Mouse (Mus musculus): Measurements from ENCODE around the gene Paqr6.

Paqr6 gene

DNA sequence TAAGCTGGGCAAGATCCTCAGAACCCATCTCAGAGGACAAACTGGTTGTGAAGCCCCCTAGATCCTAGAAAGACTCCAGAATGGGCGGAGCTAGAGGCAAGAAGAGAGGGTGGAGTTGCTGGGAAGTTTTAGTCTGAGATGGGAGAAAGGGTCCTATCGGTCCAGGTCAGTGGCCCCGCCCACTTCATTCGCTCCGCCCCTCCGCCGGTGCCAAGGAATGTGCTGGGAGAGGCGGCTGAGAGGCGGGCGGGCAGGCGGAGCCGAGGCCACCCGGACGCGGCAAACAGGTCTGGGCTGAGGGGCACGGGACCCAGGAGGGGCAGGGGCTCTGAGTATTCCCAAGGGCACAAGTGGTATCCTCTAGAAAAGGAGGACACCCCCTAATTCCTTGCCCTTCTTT, at the start of gene Paqr6:
Gene Paqr6 (plus strand): TSS at position 248 of the 400 bp plus-strand sequence.
- DNase-seq (ENCODE audit: low read depth): peak; percentile 62

DNA sequence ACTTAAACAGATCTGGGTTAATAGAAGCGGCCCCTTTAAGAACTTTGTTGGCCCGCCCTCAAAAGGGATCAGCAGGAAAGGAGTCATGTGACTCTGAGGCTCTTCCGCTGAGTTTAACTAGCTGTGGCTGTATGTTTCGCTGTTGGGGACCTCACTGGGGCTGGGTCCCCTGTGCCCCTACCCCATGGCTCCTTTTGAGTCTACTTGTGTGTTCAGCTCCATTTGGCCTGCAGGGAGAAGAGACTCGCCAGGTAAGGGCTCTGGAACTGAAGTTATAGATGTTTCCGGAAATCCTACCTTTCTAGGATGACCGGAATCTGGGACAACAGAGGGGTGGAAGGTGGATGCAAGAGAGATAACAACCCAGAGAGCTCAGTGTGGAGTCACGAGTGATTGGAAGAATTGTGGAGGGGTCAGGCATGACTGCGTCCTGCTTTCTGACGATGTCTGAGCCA, 39.4 kb upstream of the Paqr6 start, which contains the start of gene Glmp:
Gene Glmp (plus strand): TSS at position 73 of the 455 bp plus-strand sequence.
- peak; percentile 63 for DNase-seq (ENCODE audit: low read depth)

DNA sequence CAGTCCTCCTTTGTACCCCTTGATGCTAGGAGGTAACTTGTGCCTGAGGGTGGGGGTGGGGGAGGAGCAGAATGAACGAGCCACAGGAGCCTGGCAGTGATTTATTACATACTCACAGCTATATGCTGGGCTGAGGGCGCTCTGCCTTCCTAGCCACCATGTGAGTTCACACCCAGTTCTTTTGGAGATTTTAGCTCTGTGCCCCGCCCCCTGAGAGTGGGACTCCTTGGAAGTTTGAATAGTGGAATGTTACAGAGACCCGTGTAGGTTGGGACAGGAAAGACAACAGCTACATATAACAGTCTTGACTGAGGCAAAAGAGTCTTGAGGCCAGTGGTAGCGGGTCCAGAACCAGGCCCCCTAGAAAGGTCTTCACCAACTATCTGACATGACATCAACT, 35.4 kb upstream of the Paqr6 start:
- no peak for DNase-seq (ENCODE audit: low read depth)

DNA sequence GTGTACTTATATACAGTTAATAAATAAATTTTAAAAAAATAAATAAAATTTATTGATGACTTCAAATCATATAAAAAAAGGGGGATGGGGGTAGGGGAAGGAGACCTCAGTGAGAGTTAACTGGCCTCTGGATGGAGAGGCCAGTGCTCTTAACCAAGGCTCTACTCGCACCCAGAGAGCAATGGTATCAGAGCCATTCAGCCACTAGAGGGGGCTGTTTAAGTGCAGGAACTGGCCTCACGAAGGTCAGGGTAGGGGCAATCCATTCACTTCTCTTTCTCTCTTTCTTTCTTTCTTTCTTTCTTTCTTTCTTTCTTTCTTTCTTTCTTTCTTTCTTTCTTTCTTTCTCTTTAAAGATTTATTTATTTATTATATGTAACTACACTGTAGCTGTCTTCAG, 33.1 kb upstream of the Paqr6 start:
- peak; percentile 70 for DNase-seq (ENCODE audit: low read depth)

DNA sequence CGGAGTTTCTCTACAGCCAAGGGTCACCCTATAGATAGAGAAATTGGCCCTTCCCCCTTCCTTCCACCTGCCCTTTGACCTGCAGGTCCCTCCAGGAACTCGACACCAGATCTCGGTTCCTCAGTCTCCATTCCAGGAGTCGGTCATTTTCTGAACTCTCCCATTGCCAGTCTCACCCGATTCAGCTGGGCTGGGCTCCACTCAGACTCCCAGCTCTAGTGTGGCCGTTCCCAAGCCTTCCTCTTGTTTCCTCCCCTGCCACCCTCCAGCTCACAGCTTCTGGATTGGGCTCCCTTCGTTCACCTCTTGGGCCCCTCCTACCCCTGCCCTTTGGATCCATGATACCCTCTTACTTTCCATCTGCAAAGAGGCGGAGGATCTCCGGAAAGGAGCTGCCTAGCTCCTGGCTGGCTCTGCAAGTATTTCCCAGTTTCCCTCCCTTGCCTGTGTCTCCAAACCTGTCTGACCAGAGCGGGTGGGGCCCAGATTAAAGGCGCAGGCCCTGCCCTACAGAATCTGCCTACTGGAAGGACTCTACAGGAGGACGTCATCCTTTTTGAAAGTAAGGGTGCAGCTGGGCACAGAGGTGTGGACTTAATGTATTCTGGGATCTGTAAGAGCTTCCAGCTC, 30.2 kb upstream of the Paqr6 start:
- no peak for DNase-seq (ENCODE audit: low read depth)

DNA sequence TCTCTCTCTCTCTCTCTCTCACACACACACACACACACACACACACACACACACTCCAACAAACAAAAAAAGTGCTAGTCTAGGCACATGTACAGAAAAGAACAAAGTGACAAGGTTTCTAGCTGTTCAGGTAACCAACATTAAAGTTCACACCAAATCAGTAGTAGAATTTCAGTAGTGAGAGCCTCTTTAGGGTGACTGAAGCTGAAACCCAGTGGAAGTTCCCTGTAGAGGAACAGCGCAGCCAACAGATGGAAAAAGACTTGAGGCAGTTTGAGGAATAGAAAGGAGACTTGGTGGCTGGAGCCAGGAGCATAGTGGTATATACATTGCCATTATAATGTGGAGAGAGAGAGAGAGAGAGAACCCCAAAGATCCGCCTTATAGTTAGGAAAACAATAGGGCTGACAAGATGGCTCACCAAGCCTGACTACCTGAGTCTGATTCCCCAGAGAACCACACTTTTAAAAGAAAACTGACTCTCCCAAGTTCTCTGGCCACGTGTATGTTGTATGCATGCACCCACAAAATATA, 29.4 kb upstream of the Paqr6 start:
- DNase-seq (ENCODE audit: low read depth): no peak

DNA sequence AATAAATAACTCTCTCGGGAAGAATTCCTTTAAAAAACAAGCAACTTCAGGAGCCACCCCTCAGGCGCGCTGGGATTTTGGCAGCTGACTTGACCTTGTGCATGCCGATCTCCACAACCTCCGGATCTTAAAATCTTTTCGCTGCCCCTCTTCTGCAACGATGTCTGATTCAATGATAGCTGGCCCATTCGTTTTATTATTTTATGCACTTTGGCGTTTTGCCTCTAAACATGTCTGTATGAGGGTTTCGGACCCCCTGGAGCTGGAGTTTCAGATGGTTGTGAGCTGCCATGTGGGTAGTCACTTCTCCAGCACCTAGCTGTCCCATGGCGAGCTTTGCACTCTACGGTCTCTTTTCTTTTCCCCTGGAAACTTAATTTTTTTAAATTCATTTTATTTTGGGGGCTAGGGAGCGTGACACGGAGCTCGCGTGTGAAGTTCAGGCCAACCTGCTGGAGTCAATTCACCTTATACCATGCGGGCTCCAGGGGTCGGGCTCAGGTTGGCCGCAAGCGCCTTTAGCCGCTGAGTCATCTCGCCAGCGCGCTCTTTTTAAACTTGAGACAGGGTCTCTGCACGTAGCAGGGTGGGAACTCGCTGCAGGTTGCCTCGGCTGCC, 28.8 kb upstream of the Paqr6 start:
- DNase-seq (ENCODE audit: low read depth): peak; percentile 50

DNA sequence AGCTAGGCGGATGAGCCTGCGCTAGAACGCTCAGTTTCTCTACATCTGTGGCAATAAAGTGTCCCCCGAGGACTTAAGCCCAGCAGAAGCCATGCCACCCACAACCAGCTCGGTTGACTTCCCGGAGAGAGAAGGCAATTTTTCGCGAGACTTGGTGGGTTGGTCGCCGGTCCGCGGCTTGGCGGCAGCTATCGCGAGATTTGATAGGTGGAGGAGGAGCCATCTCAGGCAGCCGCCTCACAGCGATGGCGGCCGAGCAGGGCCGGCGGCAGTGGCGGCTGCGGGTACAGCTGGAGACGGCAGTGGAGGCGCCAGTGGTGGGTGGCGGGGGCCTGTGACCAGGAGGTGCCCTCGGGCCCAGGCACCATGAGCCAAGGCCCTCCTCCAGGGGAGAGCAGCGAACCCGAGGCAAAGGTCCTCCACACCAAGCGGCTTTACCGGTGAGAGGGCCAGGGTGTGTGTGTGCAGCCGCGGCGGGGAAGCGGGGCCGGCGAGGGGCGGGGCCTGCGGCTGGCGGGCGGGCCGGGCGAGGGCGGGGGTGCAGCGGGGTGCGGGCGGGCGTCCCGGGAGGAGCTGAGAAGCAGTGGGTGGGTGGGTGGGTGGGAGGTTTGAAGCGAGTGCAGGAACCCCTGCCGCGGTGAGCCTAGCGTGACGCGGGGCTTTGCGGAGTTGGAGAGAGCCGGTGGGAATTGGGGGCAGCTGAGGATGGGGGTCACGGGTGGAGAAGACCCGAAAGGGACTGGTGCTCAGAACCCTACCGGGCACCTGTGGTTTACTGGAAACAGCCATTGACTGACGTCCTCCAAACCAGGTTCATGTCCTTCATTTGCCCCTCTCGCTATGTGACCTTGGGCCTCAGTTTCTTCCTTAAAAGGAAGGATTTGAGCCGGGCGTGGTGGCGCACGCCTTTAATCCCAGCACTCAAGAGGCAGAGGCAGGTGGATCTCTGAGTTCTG, 28.0 kb upstream of the Paqr6 start, which contains the start of the genes Tmem79 and Smg5:
Gene Tmem79 (minus strand): TSS at position 91 of the 956 bp plus-strand sequence.
Gene Smg5 (plus strand): TSS at position 203 of the 956 bp plus-strand sequence.
- DNase-seq (ENCODE audit: low read depth): peak; percentile 89

DNA sequence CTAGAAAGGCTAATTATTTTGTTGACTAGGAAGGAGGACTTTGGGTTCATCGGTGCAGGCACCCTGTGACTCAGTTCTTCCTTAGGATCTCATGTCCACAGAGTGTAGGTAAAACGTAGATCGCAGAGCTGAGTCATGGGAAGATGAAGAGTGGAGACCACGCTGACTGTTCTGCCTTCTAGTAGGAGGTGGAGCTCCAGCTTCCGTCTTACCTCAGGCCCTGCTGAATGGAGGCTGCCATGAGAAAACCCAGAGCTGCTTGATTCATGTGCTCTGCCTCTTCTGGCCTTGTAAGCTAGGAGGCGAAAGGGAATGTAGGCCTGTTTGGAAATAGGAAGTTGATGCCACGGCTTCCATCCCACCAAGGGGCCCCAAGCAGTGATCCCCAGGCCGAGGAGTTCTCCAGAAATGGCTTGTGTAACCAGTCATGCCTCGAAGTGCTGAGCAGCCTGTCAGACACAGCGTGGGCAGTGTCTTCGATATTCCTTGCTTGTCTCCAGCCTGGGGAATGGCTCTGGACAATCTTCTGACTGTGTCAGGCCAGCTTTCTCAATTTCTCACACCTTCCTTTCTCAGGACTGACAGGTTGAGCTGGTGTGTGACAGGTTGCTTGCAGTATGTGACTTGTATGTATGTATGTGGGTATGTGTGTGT, 26.9 kb upstream of the Paqr6 start:
- no peak for DNase-seq (ENCODE audit: low read depth)

DNA sequence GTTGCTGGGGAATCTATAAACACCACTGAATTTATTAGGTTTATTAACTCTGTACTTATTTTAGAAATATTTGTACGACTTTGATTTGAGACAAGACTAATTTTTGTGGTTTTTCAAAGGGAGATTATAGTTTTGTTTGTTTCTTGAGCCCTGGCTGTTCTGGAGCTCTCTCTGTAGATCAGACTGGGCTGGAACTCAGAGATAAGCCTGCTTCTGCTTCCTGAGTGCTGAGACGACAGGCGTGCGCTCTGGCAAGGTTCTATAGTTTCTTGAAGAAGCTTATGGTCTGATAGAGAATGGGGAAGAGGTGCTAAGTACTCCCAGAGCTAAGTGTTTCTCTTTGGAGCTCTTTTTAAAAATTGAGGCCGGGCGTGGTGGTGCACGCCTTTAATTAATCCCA, 26.1 kb upstream of the Paqr6 start:
- DNase-seq (ENCODE audit: low read depth): peak; percentile 54

DNA sequence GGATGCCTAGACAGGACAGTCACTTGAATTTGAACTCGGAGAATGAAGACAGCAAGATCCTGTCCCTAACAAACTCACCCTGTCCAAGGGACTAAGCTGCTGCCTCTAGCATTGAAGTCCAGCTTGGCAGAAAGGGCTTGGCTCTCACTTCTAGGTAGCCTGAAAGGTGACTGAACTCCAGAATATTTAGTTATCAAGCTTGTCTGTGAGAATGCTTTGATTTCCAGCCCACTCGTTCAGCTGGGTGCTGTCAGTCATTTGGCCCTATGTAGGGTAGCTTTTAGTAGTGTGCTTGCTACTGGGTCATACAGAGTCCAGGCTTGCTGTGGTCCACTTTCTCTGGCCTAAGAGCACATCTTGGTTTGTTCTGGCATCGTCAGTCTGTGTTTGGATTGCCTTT, 25.4 kb upstream of the Paqr6 start:
- DNase-seq (ENCODE audit: low read depth): no peak

DNA sequence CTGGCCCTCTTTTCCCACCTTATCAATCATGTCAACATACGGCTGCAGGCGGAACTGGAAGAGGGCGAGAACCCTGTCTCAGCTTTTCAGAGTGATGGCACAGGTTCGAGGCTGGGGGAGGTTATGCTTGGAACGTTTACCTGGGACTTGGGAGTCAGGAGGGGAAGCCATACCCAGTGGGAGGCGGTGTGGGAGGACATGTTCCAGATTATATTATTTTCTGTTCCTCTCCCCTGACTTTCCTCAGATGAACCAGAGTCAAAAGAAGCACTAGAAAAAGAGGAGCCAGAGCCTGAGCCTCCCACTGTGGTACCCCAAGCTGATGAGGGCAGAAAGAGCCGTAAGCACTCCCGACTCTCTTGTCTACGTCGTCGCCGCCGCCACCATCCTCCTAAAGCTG, 13.7 kb upstream of the Paqr6 start:
- DNase-seq (ENCODE audit: low read depth): no peak

DNA sequence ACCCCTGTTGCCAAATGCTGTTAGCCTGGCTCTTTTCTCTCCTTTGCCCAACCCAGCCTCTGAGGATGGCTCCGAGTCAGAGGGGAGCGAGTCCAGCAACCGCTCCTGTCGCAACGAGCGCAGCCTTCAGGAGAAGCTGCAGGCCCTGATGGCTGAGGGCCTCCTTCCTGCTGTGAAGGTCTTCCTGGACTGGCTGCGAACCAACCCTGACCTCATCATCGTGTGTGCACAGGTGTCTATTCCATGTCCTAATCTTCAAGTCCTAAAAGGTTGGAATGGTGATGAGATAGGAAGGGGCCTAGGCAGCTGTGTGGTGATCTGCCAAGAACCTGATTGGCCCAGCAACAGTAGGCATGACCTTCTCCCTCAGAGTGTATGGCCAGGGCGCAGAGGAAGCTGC, 11.5 kb upstream of the Paqr6 start:
- no peak for DNase-seq (ENCODE audit: low read depth)

DNA sequence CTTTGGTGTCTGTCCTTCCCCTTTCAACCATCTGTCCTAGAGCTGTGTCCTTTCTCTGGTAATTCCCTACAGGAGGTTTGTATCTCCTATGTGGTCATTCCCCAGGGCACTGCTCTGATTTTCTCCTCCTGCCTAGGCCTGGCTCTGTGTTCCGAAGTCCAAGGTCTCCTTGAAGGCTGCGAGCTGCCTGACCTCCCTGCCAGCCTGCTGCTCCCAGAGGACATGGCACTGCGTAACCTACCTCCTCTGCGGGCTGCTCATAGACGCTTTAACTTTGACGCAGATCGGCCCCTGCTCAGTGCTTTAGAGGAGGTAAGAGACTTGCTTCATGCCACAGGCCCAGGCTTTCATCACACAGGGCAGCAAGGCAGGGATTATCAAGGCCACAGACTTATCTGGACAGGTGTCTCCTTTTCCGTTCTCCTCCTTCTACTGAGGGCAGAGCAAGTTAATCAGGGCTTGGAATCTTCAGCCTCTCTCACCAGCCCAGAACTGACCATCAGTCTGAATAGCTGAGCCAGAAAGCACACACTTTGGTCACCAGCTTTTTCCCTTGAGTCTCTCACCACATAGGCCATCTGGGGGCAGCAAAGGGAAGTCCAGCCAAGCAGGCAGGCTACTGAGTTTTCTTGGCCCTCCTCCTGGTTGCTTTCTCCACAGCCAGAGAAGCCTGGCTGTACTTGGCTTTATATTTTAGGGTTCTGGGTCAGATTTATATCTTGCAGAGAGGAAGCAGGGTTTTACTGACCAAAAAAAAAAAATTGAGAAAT, 9.8 kb upstream of the Paqr6 start:
- no peak for DNase-seq (ENCODE audit: low read depth)

DNA sequence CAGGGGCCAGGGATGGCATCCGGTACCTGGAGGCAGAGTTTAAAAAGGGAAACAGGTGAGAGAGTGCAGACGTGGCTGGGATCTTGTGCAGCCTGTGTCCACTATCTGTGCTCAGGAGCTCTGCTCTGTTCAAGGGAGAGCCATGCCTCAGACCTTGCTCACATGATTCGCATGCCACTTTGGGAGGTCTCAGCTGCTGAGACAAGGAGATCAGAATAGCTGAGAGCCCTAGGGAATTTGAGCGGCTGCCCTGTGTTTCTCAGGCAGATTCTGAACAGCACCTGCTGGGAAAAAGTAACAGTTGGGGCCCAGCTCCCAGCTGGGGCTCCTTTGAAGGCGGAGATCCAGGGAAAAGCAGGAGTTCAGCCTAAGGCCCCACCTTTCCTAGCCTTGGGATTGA, 4.8 kb upstream of the Paqr6 start:
- DNase-seq (ENCODE audit: low read depth): no peak

DNA sequence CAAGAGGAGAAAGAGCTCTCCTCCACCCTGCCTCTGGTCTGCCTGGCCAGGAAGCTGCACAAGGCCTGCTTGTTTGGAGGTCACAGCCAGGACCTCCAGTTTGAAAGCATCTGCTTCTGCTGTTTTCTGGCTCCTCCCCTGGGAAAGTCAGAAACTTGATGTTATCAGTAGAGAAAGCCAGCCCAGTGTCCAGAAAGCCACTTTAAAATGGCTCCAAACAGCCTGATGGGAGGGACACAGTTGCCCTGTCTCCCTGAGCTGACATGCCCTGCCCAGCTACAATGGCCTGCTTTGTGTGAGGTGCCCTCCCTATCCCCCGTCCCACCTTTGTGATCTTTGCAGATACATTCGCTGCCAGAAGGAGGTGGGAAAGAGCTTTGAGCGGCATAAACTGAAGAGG, 4.4 kb upstream of the Paqr6 start:
- no peak for DNase-seq (ENCODE audit: low read depth)

DNA sequence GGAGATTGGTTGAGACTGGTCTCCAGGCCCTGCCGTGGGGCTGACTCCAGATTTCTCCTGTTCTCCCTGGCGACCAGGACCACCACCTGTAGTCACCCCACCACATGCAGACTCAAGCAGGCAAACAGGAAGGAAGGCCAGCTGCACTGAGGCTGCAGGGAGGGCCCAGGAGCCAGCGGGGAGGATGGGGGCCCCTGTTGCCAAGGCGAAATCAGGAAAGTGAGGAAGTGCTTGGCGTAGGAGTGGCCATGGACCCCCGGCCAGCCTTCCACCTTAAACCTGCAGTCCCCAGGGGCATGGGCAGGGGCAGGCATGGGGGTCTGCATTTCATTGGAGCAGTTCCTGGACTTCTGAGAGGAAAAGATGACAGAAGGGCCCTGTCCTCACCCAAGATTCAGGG, 3.3 kb upstream of the Paqr6 start:
- DNase-seq (ENCODE audit: low read depth): no peak

DNA sequence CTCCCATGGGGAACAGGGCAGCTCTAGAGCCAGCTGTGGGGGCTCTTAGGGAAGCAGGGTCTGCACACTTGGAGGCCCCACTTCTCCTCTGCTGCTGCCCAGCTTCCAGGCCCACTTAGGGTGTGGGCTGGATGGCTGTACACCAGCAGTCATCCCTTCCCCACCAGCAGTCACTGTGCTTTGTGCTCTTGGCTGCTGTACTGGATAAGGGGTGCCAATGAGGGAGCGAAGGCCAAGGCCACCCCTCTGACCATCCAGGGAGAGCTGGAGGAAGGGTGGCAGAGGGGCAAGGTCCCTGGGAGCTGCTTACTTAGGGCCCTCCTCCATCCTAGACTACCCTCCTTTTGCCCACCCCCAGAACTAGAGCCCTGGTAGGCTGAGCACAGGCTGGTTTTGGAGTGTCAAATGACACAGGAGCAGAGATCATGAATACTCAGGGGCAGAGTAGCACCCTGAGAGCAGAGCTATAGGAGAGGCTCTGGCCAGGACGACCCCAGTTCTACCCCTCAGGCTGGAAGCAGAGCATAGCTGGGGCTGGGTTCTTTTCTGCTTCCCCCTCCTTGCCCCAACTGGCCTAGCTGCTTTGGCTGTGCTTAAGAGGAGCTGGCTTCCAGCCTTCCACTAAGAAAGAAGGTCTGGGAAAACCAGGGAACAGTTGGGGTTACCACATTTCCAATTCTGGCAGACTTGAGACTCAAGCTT, 2.6 kb upstream of the Paqr6 start:
- DNase-seq (ENCODE audit: low read depth): no peak

DNA sequence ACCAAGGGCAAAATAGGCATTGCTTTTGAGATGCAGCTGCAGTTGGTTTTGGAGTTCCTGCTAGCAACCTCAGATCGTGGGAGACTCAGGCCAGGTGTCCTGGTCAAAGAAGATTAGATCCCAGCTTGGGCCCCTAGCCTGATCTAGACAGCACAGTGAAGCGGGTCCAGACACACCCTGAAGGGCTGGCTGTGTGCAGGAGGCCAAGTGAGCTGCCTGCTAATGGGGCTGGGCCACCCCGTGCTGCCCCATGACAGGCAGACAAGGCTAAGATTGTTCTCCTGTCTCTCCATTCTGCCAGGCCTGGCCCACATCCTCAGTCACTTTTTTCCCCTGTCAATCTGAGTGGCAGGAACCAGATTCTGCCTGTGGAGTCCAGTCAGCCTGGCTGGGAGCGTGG, 684 bp upstream of the Paqr6 start:
- DNase-seq (ENCODE audit: low read depth): peak; percentile 78

DNA sequence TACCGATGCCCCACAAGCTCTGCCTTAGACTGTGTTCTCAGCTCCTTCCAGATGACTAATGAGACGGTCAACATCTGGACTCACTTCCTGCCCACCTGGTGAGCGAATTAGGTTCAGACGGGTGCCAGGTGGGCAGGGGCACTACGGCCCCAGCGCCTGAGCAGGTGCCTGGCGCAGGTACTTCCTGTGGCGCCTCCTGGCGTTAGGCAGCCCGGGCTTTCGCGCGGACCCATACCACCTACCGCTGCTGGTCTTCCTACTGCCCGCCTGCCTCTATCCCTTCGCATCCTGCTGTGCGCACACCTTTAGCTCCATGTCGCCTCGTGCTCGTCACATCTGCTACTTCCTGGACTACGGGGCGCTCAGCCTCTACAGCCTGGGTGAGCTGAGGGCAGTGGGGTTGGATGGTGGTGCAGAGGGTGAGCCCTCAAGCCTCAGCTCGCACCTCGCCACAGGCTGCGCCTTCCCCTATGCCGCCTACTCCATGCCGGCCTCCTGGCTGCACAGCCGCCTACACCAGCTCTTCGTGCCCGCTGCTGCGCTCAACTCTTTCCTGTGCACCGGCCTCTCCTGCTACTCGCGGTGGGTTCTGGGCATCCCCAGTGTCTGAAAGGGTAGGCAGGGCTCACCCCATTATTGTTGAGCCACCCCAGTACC, 1.4 kb downstream of the Paqr6 start:
- DNase-seq (ENCODE audit: low read depth): no peak

Measured in c-Kit-positive CD71-positive TER-119-negative erythroid progenitor cells, embryonic 14.5 days (primary cell).